Mouse (Mus musculus): ENCODE data around the gene Hcrt.
"Not testable (repeated sequence)": the region's sequence is repeated elsewhere in the genome, so short reads cannot be mapped to it uniquely, and the experiment has no call there.

Hcrt gene

DNA sequence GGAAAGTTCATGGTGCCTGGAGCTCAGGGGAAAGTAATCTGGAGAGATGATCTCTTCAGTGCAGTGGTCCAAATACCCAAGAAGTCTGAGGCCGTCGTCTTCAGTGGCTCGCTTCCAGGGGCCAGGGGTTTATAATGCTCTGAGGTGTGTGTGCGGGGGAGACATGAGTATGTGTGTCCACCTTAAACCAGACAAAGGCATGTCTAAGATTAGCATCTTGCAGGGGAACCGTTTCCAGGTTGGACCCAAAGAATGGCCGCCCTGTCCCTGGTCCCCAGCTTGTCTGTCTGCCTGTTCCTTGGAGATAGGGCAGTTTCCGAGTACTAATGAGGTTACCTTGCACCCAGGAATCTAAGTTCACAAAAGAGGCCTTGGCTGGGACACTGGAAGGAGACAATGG, at the start of gene Hcrt:
Hcrt (minus strand) TSS at position 101 of the 400 bp plus-strand sequence.
- no peak for ATAC-seq (ENCODE audit: insufficient number of reproducible peaks, low FRiP score, low TSS enrichment)

DNA sequence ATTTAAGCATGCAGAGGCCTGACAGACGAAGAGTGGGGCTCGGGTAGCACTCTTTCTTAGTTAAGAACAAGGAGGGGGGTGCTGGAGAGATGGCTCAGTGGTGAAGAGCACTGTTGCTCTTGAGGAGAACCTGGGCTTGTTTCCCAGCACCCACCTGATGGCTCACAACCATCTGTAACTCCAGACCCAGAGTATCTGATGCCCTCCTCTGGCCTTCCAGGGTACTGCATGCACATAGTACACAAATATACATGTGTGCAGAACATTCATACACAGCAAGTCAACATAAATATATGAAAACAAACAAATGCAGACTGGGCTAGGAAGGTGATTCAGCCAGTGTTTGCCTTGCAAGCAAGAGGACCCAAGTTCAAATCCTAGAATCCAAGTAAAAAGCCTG, 48.4 kb upstream of the Hcrt start:
- no peak for ATAC-seq (ENCODE audit: insufficient number of reproducible peaks, low FRiP score, low TSS enrichment)

DNA sequence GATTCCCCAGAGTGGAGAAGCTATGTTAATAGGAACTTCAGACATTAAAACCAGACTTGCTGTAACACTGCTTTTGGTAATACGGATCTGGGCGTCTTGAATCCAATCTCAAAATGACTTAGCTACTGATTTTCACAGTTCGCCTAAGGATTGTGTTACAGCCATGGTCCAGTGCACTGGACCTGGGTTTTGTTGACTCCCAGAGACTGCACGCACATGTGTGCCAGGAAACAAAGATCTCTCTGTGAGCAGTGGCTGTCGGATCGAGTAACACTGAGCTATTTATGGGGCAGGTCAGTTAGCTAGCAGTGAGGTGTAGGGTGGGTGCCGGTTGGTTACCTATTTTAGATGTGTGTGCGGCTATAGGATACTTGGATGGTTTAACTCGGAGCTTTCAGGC, 47.8 kb upstream of the Hcrt start:
- ATAC-seq (ENCODE audit: insufficient number of reproducible peaks, low FRiP score, low TSS enrichment) = no peak

DNA sequence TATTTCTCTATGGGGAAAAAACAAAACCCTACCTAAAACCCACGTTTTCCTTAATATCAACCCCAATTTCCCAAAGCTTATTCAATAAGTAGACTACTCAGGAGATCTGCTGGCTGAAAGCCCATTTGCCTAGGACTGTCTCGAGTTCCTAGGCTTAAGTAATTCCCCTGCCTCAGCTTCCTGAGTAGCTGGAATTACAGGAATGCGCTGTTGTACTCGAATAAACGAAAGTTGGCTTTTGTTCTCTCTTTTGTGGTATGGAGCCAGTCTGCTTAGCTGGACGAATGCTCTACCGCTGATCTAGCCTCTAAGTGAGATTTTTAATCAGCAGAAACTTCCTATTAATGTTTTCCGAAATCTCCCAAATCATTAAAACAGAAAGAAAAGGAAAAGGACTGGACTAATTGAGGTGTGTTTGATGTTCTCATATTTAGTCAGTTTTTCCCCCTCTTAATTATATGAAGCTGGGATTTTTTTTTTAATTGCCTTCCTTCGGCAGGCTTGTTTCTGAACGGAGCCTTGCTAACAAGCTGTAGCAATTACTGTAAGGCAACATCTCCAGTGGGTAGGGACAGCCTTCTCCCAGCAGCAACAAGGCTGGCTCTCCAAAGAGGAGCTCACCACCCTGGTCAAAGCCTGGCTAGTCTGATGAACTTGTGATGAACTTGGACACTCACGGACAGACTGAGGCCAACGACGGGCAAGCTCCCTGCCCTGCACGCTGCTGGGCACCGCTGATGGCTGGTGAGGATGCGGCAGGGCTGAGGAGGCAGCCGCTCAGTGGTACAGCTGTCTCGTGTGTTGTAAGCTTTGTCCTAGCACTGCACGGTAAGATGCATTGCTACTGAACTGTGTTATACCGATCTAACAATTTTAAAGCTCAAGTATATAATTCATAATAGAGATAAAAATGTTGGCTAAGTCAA, 43.9 kb upstream of the Hcrt start:
- no peak for ATAC-seq (ENCODE audit: insufficient number of reproducible peaks, low FRiP score, low TSS enrichment)

DNA sequence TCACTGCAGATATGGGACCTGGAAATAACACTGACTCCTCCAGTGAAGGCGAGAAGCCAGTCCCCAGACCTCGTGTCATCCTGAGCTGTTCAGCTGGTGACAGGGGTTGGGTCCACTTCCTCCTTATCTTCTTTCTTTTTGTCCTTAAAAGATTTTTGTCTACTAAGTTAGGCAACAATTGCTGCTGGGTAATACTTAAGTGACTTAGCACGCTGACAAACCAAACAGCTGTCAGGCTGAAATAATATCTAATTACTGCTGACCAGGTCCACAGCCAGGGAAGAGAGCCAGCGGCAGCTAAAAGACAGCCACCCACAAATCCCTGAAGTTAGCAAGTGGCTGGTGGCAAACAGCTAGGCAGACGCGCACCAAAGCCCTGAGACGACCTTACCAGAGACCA, 42.8 kb upstream of the Hcrt start:
- no peak for ATAC-seq (ENCODE audit: insufficient number of reproducible peaks, low FRiP score, low TSS enrichment)

DNA sequence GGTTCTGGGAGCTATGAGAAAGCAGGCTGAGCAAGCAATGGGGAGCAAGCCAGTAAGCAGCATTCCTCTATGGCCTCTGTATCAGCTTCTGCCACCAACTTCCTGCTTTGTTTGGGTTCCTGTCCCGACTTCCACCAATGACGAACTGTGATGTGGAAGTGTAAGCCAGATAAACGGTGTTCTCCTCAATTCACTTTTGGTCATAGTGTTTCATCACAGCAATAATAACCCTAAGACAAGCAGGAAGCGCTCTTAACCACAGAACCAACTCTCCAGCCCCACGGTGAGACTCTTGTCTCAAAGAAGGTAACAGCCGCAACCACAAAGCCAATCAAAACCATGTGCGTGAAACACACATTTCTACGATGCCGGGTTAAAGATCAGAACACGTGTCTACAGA, 41.7 kb upstream of the Hcrt start:
- no peak for ATAC-seq (ENCODE audit: insufficient number of reproducible peaks, low FRiP score, low TSS enrichment)

DNA sequence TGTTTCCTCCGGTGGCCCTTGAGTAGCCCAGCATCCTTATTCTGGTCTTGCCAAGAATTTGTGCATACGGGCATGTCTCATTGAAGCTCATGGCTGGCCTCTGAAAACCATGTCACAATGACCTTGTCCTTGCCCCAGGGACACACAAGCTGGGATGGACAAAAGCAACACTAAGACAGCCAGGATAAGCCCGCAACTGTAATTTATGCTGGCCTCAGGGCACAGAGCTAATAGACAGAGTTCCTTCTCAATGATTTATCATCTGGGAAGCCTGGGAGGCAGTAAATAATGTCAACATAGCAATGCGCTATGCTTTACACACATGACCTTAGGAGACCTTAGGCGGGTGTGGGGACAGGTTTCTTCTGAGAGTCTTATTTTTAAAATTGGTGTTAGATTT, 36.7 kb upstream of the Hcrt start:
- ATAC-seq (ENCODE audit: insufficient number of reproducible peaks, low FRiP score, low TSS enrichment) = no peak

DNA sequence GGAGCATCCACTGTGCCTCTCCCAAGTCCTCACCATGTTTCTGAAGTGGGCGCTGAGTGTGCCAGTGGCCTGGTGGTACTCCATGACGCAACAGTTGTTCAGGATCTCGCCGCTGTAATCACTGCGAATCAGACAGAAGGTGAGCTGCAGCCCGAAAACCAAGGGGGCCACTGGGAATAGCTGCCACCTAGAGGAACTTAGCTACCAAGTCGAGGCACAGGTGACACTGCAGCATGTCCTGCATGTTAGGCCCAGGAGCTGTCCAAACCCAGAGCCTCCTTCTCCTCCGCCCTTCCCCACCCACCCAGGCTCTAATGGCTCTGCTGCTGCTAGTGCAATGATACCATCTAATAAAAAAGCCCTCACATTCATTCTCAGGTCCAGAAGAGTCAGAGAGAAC, 33.9 kb upstream of the Hcrt start:
- ATAC-seq (ENCODE audit: insufficient number of reproducible peaks, low FRiP score, low TSS enrichment) = no peak

DNA sequence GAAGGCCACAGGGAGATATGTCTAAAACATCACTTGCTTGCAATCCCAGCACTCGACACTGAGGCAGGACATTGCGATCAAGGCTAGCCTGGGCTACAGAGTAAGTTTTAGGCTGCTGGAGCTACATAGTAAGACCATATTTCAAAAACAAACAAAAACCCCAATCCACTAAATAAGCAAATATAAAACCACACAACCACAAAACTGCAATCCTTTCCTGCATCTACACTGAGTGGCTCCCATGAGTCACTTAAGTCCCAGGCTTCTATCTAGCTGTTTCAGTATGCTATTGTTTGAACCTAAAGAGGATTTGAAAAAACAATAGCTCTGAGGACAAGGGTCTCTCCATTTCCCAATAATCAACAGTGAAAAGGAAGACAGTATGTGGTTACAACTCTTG, 32.7 kb upstream of the Hcrt start:
- no peak for ATAC-seq (ENCODE audit: insufficient number of reproducible peaks, low FRiP score, low TSS enrichment)

DNA sequence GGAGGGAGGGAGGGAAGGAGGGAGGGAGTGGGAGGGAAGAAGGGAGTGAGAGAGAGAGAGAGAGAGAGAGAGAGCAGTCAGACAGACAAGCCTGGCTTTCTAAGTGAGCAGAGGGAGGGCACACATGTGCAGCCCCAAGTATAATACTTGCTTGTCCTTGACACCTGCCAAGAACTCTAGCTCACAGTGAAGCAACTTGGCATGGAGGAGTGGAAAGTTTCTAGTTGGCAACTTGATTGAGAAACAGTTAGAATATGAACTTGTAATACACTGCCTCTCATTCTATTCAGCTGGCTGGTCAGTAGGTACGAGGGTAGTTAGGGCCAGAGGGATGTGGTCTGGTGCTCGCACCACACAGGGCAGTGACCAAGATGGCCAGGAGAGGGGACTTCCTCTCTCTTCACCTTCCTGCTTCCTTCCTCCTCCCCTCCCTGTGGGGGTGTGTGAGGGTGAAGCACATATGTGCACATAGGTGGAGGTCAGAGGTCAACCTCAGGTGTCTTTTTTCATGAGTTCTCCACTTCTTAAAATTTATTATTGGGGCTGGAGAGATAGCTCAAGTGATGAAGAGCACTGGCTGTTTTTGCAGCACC, 28.8 kb upstream of the Hcrt start:
- no peak for ATAC-seq (ENCODE audit: insufficient number of reproducible peaks, low FRiP score, low TSS enrichment)

DNA sequence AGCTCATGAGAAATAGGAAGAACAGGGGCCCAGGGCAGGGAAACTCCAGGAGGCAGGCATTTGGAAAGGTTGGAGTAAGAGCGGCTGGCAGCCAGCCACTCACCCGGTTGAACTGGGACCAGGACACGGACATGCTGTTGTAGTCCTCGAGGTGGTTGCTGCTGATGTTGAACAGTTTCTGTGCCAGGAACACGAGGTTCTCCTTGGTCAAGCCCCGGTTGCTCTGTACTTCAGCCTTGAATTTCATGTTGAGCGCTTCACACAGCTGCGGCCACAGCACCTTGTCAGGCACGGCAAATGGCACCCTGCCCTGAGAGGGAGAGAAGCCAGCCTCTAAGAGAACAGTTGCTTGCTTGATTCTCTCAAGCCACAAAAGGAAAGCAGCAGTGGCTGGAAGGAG, 27.9 kb upstream of the Hcrt start:
- ATAC-seq (ENCODE audit: insufficient number of reproducible peaks, low FRiP score, low TSS enrichment) = not testable (repeated sequence)

DNA sequence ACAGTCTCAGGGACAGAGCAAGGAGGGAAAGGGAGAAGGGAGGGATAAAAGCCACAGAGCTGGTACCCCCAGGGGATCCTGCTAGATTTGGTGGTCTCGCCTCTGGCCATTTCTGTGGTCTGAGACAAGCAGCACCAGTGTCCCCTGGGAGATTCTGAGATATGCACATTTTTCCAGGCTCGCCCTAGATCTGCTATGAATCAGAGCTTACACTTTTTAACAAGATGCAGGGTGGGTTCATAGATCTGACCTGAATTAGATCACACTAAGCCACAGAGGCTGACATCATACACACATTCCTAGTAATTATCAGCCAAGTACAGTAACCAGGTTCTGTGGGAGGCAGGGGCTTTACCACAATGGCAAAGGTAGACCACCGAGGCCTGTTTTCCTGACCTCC, 27.0 kb upstream of the Hcrt start:
- ATAC-seq (ENCODE audit: insufficient number of reproducible peaks, low FRiP score, low TSS enrichment) = no peak

DNA sequence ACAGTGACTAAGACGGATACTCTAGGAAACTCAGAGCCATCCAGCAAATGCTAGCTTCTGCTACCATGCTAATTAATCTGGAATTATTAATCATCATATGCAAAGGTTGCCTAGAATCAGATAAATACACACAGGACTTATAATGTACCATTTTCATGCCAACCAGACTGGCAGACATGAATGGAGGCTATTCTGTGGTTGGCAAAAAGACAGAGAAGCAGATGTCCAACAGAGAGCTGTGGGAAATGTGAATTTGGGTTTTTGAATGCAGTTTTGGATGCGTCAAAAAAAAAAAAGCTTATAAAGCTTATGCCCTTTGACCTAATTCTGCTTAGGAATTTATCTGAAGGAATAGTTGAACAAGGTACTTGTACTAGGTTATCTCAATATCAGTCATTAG, 23.0 kb upstream of the Hcrt start:
- no peak for ATAC-seq (ENCODE audit: insufficient number of reproducible peaks, low FRiP score, low TSS enrichment)

DNA sequence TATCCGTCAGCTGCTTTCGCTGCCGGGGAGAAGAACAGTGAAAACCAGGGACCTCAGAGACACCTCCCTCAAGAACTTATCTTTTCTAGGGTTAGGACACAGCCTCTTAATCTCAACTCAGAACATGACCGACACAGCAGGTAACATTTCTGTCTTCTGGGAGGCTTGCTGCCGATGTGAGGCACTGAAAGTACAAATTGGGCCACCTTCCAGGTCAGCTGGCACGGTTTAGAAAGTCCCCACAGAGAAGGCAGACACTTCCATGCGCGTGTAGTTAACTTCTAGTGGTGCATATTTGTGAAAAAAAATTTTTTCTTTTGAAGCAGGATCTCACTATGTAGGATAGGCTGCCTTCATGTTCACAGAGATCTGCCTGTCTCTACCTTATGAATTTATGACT, 21.6 kb upstream of the Hcrt start:
- no peak for ATAC-seq (ENCODE audit: insufficient number of reproducible peaks, low FRiP score, low TSS enrichment)

DNA sequence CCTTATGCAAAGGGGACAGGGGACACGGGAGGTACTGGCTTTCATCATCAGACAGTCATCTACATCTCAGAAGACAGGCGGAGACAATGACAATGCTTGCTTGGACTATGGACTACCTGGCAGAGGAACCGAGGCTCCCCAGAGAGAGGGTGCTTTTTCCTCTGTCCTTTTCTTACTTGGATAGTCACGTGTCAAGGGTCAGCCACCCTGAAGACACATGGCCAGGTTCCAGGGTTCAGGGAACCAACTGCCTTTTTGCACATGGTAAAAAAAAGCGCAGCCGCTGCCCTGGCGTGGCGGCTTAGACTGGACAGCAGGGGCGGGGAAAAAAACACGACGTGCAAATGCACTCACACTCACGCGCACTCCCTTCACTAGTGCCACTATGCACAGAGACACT, 19.8 kb upstream of the Hcrt start:
- ATAC-seq (ENCODE audit: insufficient number of reproducible peaks, low FRiP score, low TSS enrichment) = no peak

DNA sequence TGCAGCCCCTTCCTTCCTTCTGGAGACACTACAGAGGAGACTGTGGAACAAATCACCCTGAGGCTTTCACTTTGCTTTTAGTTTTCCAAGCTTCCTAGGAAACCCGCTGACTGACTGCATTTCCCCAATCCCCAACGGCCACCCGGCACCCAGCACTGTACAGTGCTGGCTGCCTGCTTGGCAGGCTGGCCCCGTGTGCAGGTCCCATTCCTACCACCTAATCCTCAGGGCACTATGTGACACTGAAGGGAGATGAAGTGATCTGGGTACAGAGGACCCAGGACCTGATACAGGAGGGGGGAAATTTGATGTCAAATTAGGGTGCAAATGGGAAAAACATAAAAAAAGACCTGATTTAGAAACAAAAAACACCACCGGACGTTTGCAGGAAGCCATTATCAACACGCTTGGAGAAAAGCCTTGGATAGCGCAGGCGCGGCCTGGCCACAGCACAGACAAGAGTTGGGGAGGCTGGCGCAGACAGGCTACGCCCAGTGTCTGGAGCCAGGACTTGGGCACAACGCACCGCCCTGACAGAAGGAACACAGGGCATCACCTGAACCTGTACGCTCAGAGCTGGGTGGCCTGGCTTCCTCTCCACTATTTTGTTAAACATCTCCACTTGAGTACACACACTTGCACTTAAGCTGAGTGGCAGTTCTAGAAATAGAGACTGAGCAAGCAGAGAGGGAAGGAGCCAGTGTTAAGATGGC, 19.2 kb upstream of the Hcrt start:
- ATAC-seq (ENCODE audit: insufficient number of reproducible peaks, low FRiP score, low TSS enrichment) = no peak

DNA sequence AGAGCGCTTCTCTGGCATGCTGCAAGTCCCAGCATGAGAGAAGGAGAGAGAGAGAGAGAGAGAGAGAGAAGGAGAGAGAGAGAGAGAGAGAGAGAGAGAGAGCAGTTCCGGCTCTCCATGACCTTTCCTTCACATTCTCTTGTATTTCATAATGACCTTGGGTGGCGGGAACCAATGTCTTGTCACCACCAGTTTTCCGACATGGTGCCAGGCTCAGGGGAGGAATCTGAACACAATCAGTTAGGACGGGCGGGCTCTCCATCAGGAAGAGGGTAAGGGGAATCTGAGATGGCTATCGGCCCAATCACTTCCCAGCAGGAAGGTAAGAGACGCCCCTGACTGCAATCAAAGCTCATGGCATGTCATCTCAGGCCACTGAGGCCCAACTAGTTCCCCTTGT, 17.5 kb upstream of the Hcrt start:
- ATAC-seq (ENCODE audit: insufficient number of reproducible peaks, low FRiP score, low TSS enrichment) = no peak

DNA sequence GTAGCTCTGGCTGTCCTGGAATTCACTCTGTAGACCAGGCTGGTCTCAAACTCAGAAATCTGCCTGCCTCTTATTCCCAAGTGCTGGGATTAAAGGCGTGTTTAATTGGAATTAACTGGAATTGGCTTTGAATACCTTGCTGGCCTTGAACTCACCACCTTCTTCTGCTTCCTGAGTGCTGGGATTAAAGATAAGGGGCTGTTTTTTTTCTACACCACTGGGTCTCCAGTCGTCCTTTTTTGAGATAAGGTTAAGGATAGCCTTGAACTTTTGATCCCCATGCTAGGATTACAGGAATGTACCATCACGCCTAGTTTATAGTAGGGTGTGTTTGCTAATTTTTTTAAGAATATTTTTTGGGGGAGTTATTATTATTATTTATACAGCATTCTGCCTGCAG, 15.3 kb upstream of the Hcrt start:
- ATAC-seq (ENCODE audit: insufficient number of reproducible peaks, low FRiP score, low TSS enrichment) = no peak

DNA sequence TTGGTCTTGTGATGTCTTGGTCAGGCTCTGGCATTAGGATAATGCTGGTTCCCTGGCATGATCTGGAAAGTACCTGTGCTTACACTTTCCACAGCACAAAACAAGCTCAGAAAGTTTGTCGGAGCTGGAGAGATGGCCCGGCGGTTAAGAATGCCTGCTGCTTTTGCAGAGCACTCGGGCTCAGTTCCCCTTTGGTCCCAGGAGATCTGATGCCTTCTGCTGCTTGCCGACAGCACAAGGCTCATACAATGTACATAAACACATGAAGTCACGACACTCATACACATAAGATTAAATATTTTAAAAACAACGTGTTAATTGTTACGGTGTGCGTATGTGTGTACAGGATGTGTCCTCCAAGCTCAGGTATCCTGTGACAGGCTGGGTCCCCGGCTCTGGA, 13.2 kb upstream of the Hcrt start:
- no peak for ATAC-seq (ENCODE audit: insufficient number of reproducible peaks, low FRiP score, low TSS enrichment)

DNA sequence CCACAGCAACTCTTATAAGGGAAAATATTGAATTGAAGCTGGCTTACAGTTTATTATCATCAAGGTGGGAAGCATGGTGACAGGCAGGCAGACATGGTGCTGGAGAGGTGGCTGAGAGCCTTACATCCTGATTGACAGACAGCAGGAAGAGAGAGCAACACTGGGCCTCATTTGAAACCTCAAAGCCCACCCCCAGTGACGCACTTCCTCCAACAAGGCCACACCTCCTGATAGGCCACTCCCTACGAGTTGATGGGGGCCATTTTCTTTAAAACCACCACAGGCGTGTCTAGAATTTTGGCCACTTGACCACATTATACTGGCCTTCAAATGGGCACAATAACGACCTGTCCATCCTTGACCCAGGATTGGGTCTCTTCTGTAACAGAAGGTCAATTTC, 11.5 kb upstream of the Hcrt start:
- ATAC-seq (ENCODE audit: insufficient number of reproducible peaks, low FRiP score, low TSS enrichment) = no peak

DNA sequence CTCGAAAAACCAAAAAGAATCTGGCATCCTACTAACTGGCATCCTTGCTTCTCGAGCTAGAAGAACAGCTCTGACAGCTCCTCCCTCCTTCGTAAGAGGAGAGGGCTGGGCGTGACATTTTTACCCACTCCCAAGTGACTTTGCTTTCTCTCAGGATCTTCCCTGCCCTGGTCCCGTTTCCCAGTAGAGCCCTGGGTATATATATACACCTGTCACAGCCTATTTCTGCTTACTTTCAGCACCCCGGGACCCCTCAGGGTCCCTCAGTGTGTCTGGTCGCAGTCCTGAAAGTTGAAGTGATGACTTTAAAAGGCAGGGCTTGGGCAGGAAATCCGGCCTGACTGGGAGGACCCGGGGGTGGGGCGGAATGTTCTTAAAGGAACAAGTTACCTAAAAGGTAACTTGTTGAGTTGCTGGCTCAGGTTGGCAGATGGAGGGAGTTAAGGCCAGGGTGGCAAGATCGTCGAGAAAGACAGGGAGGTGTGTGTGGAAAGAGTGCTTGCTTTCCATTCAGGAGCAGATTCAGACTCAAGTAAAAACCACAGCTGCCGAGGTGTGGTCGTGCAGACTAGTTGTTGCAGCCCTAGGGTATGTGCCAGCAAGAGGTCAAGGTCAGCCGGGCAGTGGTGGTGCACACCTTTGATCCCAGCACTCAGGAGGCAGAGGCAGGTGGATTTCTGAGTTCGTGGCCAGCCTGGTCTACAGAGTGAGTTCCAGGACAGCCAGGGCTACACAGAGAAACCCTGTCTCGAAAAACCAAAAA, 8.1 kb upstream of the Hcrt start, which contains the start of gene Ghdc:
Ghdc (minus strand) TSS at position 312 of the 763 bp plus-strand sequence.
- ATAC-seq (ENCODE audit: insufficient number of reproducible peaks, low FRiP score, low TSS enrichment) = no peak
